Comparison of ENCODE assay signal across 10 mouse cellular contexts in genomic region chr7:100042120-100042519, GRCm38 (mm10). TPM values are rescaled to one million over a fixed set of nuclear protein-coding genes. Genes with fewer than 3 reads are reported as not detected.
DNase-seq lines count a peak whose midpoint lies in the region; ATAC-seq and TF ChIP-seq lines count a peak whose summit lies in the region.
"Had no signal": no experiment of that assay in that cellular context is flagged by ENCODE, and none has a peak within 500 bp of the region (broad histone marks: within the 10 kb centered on the region; RNA-seq: fewer than 3 reads in every experiment).

No protein-coding gene starts in this region.

- no peak for TF ChIP-seq CTCF in hindbrain, postnatal 0 days (IDR thresholded peaks at IDR 0.05; ENCODE audit: low read depth)
- no peak for TF ChIP-seq CTCF in heart, postnatal 0 days (IDR thresholded peaks at IDR 0.05; ENCODE audit: low read depth)

- no peak overlapping the region for H3K27ac ChIP-seq in hindbrain, embryonic 12.5 days
- no peak overlapping the region for H3K27ac ChIP-seq in hindbrain, postnatal 0 days
- no peak overlapping the region for H3K27ac ChIP-seq in heart, postnatal 0 days (ENCODE audit: low read depth)
- H3K27ac ChIP-seq in liver, embryonic 11.5 days (ENCODE audit: low read depth, low read length) = no peak overlapping the region
- H3K27ac ChIP-seq: neural tube, embryonic 13.5 days had no signal

- no peak overlapping the region for H3K4me3 ChIP-seq in hindbrain, embryonic 12.5 days
- H3K4me3 ChIP-seq in hindbrain, postnatal 0 days (ENCODE audit: low read length) = no peak overlapping the region
- H3K4me3 ChIP-seq in heart, postnatal 0 days (ENCODE audit: low read depth, low read length) = 0 out of 2 replicates have a peak overlapping the region, but pooled peaks have one; percentile 4
- no peak overlapping the region for H3K4me3 ChIP-seq in liver, embryonic 11.5 days (ENCODE audit: low read depth, low read length)
- H3K4me3 ChIP-seq: neural tube, embryonic 13.5 days had no signal

- DNase-seq in hindbrain, postnatal 0 days (ENCODE audit: low spot score) = no peak
- DNase-seq in brain, adult 2 months (ENCODE audit: low read depth, low spot score) = peak; percentile 10
- DNase-seq in heart, postnatal 0 days (ENCODE audit: low spot score) = no peak
- no peak for DNase-seq in liver, embryonic 11.5 days (ENCODE audit: low spot score)
- DNase-seq in layer of hippocampus, postnatal 25 days (ENCODE audit: extremely low spot score in 1 of 2, low spot score in 1 of 2) = no peak

- no peak for ATAC-seq in hindbrain, embryonic 12.5 days (ENCODE audit: low FRiP score)
- no peak for ATAC-seq in hindbrain, postnatal 0 days
- ATAC-seq in heart, postnatal 0 days (ENCODE audit: insufficient read depth, low read depth) = no peak
- ATAC-seq in liver, embryonic 11.5 days (replicated peaks; ENCODE audit: low FRiP score) = no peak
- ATAC-seq in granulocyte monocyte progenitor cell, adult 5-6 weeks (replicated peaks; ENCODE audit: poor library complexity, severe bottlenecking) = no peak
- ATAC-seq in erythroblast, adult 5-6 weeks (replicated peaks; ENCODE audit: low FRiP score, poor library complexity, severe bottlenecking) = no peak
- ATAC-seq: Patski had no signal

- peak overlapping the region; percentile 34; the same call in 1 of the 2 replicates for H3K4me2 ChIP-seq in hindbrain, embryonic 12.5 days (replicated peaks)
- H3K4me2 ChIP-seq in hindbrain, postnatal 0 days (ENCODE audit: low read depth, low read length) = no peak overlapping the region
- peak overlapping the region; percentile 14; the same call in 1 of the 2 replicates for H3K4me2 ChIP-seq in heart, postnatal 0 days (ENCODE audit: low read depth, low read length)
- peak overlapping the region; percentile 38 for H3K4me2 ChIP-seq in liver, embryonic 11.5 days
- H3K4me2 ChIP-seq: neural tube, embryonic 13.5 days had no signal

- WGBS in hindbrain, embryonic 12.5 days = 6% methylated on average over 31 of the region's 31 CpGs
- 14% methylated on average over 31 of the region's 31 CpGs for whole genome bisulfite sequencing in hindbrain, postnatal 0 days
- WGBS in heart, postnatal 0 days = 18% methylated on average over 30 of the region's 31 CpGs
- WGBS in liver, embryonic 11.5 days = 15% methylated on average over 30 of the region's 31 CpGs

- peaks cover 7% of the 10 kb centered on the region; the same call in 1 of the 2 replicates for H3K4me1 ChIP-seq in hindbrain, embryonic 12.5 days
- no peaks in the 10 kb centered on the region for H3K4me1 ChIP-seq in hindbrain, postnatal 0 days (ENCODE audit: insufficient read depth, low read length)
- H3K4me1 ChIP-seq in heart, postnatal 0 days (ENCODE audit: control insufficient read depth, insufficient read depth) = 0 out of 2 replicates have a peak, but pooled peaks cover 6% of the 10 kb centered on the region
- H3K4me1 ChIP-seq in liver, embryonic 11.5 days (replicated peaks; ENCODE audit: control insufficient read depth, insufficient read depth, low read length) = no peaks in the 10 kb centered on the region
- H3K4me1 ChIP-seq: neural tube, embryonic 13.5 days had no signal

- H3K36me3 ChIP-seq in hindbrain, embryonic 12.5 days = no peaks in the 10 kb centered on the region
- H3K36me3 ChIP-seq in hindbrain, postnatal 0 days (ENCODE audit: insufficient read depth, low read length) = no peaks in the 10 kb centered on the region
- no peaks in the 10 kb centered on the region for H3K36me3 ChIP-seq in heart, postnatal 0 days (replicated peaks; ENCODE audit: control insufficient read depth, insufficient read depth, low read length)
- H3K36me3 ChIP-seq in liver, embryonic 11.5 days (ENCODE audit: control insufficient read depth, insufficient read depth, low read length) = no peaks in the 10 kb centered on the region
- H3K36me3 ChIP-seq: neural tube, embryonic 13.5 days had no signal

- H3K9ac ChIP-seq in hindbrain, embryonic 12.5 days = no peak overlapping the region
- no peak overlapping the region for H3K9ac ChIP-seq in hindbrain, postnatal 0 days (replicated peaks; ENCODE audit: low read length)
- H3K9ac ChIP-seq in heart, postnatal 0 days (replicated peaks; ENCODE audit: low read depth, low read length) = no peak overlapping the region
- no peak overlapping the region for H3K9ac ChIP-seq in liver, embryonic 11.5 days (ENCODE audit: low read depth, low read length)
- H3K9ac ChIP-seq: neural tube, embryonic 13.5 days had no signal

- no peaks in the 10 kb centered on the region for H3K27me3 ChIP-seq in hindbrain, embryonic 12.5 days
- no peaks in the 10 kb centered on the region for H3K27me3 ChIP-seq in hindbrain, postnatal 0 days (ENCODE audit: insufficient read depth, low read length)
- 0 out of 2 replicates have a peak, but pooled peaks cover 5% of the 10 kb centered on the region for H3K27me3 ChIP-seq in heart, postnatal 0 days (ENCODE audit: control insufficient read depth, insufficient read depth, low read length)
- peaks cover 14% of the 10 kb centered on the region for H3K27me3 ChIP-seq in liver, embryonic 11.5 days (replicated peaks; ENCODE audit: control insufficient read depth, insufficient read depth, low read length)
- H3K27me3 ChIP-seq: Patski had no signal

- TF ChIP-seq EP300 in heart, postnatal 0 days (IDR thresholded peaks at IDR 0.05; ENCODE audit: low read depth) = no peak

- H3K9me3 ChIP-seq in hindbrain, embryonic 12.5 days (replicated peaks) = peaks cover 3% of the 10 kb centered on the region
- no peaks in the 10 kb centered on the region for H3K9me3 ChIP-seq in hindbrain, postnatal 0 days (ENCODE audit: low read length)
- no peaks in the 10 kb centered on the region for H3K9me3 ChIP-seq in heart, postnatal 0 days (replicated peaks; ENCODE audit: control insufficient read depth, low read length)
- H3K9me3 ChIP-seq in liver, embryonic 11.5 days (ENCODE audit: control insufficient read depth, low read length) = no peaks in the 10 kb centered on the region
- H3K9me3 ChIP-seq: neural tube, embryonic 13.5 days had no signal

RNA-seq across cellular contexts. Expression of gene Chrdl2, which starts 36.1 kb away (rescaled TPM):
- 0.34 and 0.42 TPM in 2 replicates for polyA plus RNA-seq in hindbrain, embryonic 12.5 days (2016; fragmentation: Nextera tagmentation; extraction: Ambion mirVana)
- 0.43 and 1.8 TPM in 2 replicates for total RNA-seq in hindbrain, postnatal 0 days (2014; rRNA removed)
- 1.8 and 2.2 TPM in 2 replicates for polyA plus RNA-seq in hindbrain, postnatal 0 days (2015; fragmentation: Nextera tagmentation; extraction: Ambion mirVana)
- not detected in 2 replicates for total RNA-seq in heart, postnatal 0 days (2014; rRNA removed; ENCODE audit: low replicate concordance)
- 0.12 and 0.15 TPM in 2 replicates for polyA plus RNA-seq in heart, postnatal 0 days (2015; fragmentation: Nextera tagmentation; extraction: Ambion mirVana)
- 0.19 and 0.39 TPM in 2 replicates for polyA plus RNA-seq in liver, embryonic 11.5 days (2014; fragmentation: Nextera tagmentation; extraction: Ambion mirVana)
- total RNA-seq in granulocyte monocyte progenitor cell, adult 5-6 weeks (2014; fragmentation: Nextera tagmentation) = not detected in 2 replicates
- not detected in 2 replicates for total RNA-seq in granulocyte monocyte progenitor cell, adult 5-6 weeks (2017)
- total RNA-seq in layer of hippocampus, postnatal 25 days (2021) = under 1 TPM; 0.15 to 0.38 TPM
- not detected in 2 replicates for total RNA-seq in erythroblast, adult 5-6 weeks (2015; ENCODE audit: low replicate concordance)
- not detected in 2 replicates for total RNA-seq in erythroblast, adult 5-6 weeks (2017; ENCODE audit: low replicate concordance)
